Mouse (Mus musculus): Measurements from ENCODE around the gene 2010111I01Rik. TPM values are rescaled to one million over a fixed set of nuclear protein-coding genes. Genes with fewer than 3 reads are reported as not detected.

The 2010111I01Rik gene
- polyA plus RNA-seq, 1 experiment: 47.5 TPM

DNA sequence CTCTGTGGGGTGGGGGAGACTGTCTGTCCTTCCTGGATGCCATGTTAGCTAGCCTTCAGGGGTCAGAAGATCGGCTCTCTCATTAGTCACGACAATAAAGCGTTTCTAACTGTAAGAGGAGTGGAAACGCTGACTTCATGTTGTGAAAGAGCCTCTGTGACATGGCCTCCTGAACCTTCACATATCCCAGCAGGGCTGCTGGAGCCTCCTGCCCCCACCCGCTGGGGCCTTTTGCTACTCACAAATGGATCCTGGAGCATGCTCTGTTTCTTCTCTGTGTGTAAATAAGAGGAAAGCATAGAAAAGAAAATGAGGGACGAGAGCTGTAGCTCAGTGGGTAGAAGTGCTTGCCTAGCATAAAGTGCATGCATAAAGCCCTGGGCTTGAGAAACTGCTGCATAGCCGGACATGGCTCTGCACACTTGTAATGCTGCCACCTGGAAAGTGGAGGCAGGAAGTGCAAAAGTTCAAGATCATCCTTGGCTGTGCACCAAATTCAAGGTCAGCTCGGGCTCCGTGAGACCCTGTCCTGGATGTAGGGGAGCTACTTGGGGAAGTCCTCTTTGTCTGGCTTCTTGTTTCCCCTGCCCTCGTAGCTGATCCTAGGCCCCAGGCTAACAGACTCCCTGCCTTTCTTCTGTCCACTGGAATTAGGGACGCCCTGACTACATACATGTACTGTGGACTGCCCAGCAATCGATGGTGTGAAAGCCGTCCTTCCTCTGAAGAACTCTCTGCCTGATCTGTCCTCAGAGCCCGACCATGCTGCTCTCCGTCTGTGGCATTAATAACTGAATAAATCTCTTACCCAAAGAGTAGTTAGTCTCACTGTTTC, 329.9 kb downstream of the 2010111I01Rik start:
- Histone ChIP-seq H3K4me1 (ENCODE audit: control insufficient read depth, insufficient read depth, low read length) (no peaks in the 10 kb centered on the region), H3K4me3 (replicated peaks; ENCODE audit: control insufficient read depth, low read depth, low read length) (no peak overlapping the region), H3K27ac (ENCODE audit: control insufficient read depth, insufficient read depth, low read depth, low read length, poor library complexity) (no peak overlapping the region)
- WGBS: 60% methylated on average over 15 of the region's 15 CpGs
- TF ChIP-seq CTCF (IDR thresholded peaks at IDR 0.05; ENCODE audit: control insufficient read depth, insufficient read depth, low read length) (no peak), POLR2A (IDR thresholded peaks at IDR 0.05; ENCODE audit: borderline replicate concordance, control insufficient read depth, low read depth, low read length) (no peak)

- no peaks in the 10 kb centered on the region for H3K4me1 ChIP-seq (ENCODE audit: control insufficient read depth, insufficient read depth, low read length)
- WGBS: 88% methylated on average over 11 of the region's 11 CpGs
- H3K4me3 ChIP-seq (replicated peaks; ENCODE audit: control insufficient read depth, low read depth, low read length): no peak overlapping the region
- no peak overlapping the region for H3K27ac ChIP-seq (ENCODE audit: control insufficient read depth, insufficient read depth, low read depth, low read length, poor library complexity)
- TF ChIP-seq POLR2A (IDR thresholded peaks at IDR 0.05; ENCODE audit: borderline replicate concordance, control insufficient read depth, low read depth, low read length) (no peak), CTCF (IDR thresholded peaks at IDR 0.05; ENCODE audit: control insufficient read depth, insufficient read depth, low read length) (no peak)
Measured at GRCm38 (mm10) chr13:63296300-63296699, 331.6 kb downstream of the 2010111I01Rik start.

- TF ChIP-seq POLR2A (IDR thresholded peaks at IDR 0.05; ENCODE audit: borderline replicate concordance, control insufficient read depth, low read depth, low read length) (no peak), CTCF (IDR thresholded peaks at IDR 0.05; ENCODE audit: control insufficient read depth, insufficient read depth, low read length) (no peak)
- no peak overlapping the region for H3K4me3 ChIP-seq (replicated peaks; ENCODE audit: control insufficient read depth, low read depth, low read length)
- no peaks in the 10 kb centered on the region for H3K4me1 ChIP-seq (ENCODE audit: control insufficient read depth, insufficient read depth, low read length)
- 94% methylated on average over 2 of the region's 2 CpGs for WGBS
- no peak overlapping the region for H3K27ac ChIP-seq (ENCODE audit: control insufficient read depth, insufficient read depth, low read depth, low read length, poor library complexity)
Measured at GRCm38 (mm10) chr13:63297003-63297402, 332.3 kb downstream of the 2010111I01Rik start.

DNA sequence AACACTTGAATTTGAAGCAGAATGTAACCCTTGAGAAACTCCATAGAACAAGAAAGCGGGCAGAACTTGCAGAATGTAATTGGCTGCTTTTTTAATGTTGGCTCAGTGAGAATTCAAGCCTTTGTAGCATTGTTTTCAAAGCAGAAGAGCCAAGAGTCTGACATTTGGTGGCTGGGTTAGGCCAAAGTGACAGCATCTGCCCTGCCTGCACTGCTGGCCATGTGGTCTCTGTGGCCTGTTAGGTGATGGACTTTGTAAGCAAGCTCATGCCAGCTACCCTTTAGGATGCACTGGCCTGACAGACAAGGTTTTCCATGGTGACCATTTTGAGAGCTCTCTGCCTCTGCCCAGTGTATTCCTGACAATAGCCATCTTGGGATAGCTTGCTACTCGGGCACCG, 333.2 kb downstream of the 2010111I01Rik start:
- TF ChIP-seq CTCF (IDR thresholded peaks at IDR 0.05; ENCODE audit: control insufficient read depth, insufficient read depth, low read length) (no peak), POLR2A (IDR thresholded peaks at IDR 0.05; ENCODE audit: borderline replicate concordance, control insufficient read depth, low read depth, low read length) (no peak)
- Histone ChIP-seq H3K4me3 (replicated peaks; ENCODE audit: control insufficient read depth, low read depth, low read length) (no peak overlapping the region), H3K4me1 (ENCODE audit: control insufficient read depth, insufficient read depth, low read length) (no peaks in the 10 kb centered on the region), H3K27ac (ENCODE audit: control insufficient read depth, insufficient read depth, low read depth, low read length, poor library complexity) (no peak overlapping the region)
- WGBS: 93% methylated on average over 3 of the region's 3 CpGs

GRCm38 (mm10) chr13:63298931-63299330, 334.2 kb downstream of the 2010111I01Rik start:
- Histone ChIP-seq H3K4me1 (ENCODE audit: control insufficient read depth, insufficient read depth, low read length) (no peaks in the 10 kb centered on the region), H3K4me3 (replicated peaks; ENCODE audit: control insufficient read depth, low read depth, low read length) (no peak overlapping the region), H3K27ac (ENCODE audit: control insufficient read depth, insufficient read depth, low read depth, low read length, poor library complexity) (no peak overlapping the region)
- WGBS: 88% methylated on average over 5 of the region's 5 CpGs
- no peak for TF ChIP-seq POLR2A (IDR thresholded peaks at IDR 0.05; ENCODE audit: borderline replicate concordance, control insufficient read depth, low read depth, low read length)
- TF ChIP-seq CTCF (IDR thresholded peaks at IDR 0.05; ENCODE audit: control insufficient read depth, insufficient read depth, low read length): no peak

GRCm38 (mm10) chr13:63300929-63301328, 336.2 kb downstream of the 2010111I01Rik start:
- H3K4me1 ChIP-seq (ENCODE audit: control insufficient read depth, insufficient read depth, low read length): no peaks in the 10 kb centered on the region
- no peak overlapping the region for H3K4me3 ChIP-seq (replicated peaks; ENCODE audit: control insufficient read depth, low read depth, low read length)
- TF ChIP-seq POLR2A (IDR thresholded peaks at IDR 0.05; ENCODE audit: borderline replicate concordance, control insufficient read depth, low read depth, low read length) (no peak), CTCF (IDR thresholded peaks at IDR 0.05; ENCODE audit: control insufficient read depth, insufficient read depth, low read length) (no peak)
- 78% methylated on average over 7 of the region's 7 CpGs for WGBS
- H3K27ac ChIP-seq (ENCODE audit: control insufficient read depth, insufficient read depth, low read depth, low read length, poor library complexity): no peak overlapping the region

DNA sequence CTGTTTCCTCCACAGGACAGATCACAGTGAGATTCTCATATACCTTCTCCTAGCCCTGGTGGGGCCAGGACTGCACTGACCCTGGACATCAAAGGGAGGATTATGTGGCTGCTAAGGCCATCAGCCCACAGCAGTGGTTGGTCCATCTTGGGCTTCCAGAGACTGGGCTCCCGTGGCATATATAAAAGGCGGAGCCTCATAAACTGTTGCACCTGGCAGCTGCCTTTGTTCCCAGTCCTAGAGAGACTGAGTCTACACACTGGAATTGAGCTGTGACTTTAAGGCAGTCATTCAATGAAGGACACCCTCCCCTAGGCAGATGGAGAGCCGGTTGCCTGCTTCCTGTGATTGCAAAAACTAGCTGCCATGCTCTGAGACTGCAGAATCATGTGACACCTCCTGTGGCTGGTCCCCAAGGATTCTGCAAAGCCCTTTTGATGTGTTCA, 337.1 kb downstream of the 2010111I01Rik start:
- no peaks in the 10 kb centered on the region for H3K4me1 ChIP-seq (ENCODE audit: control insufficient read depth, insufficient read depth, low read length)
- TF ChIP-seq POLR2A (IDR thresholded peaks at IDR 0.05; ENCODE audit: borderline replicate concordance, control insufficient read depth, low read depth, low read length) (no peak), CTCF (IDR thresholded peaks at IDR 0.05; ENCODE audit: control insufficient read depth, insufficient read depth, low read length) (no peak)
- 56% methylated on average over 3 of the region's 3 CpGs for WGBS
- no peak overlapping the region for H3K4me3 ChIP-seq (replicated peaks; ENCODE audit: control insufficient read depth, low read depth, low read length)
- no peak overlapping the region for H3K27ac ChIP-seq (ENCODE audit: control insufficient read depth, insufficient read depth, low read depth, low read length, poor library complexity)

GRCm38 (mm10) chr13:63302381-63302780, 337.7 kb downstream of the 2010111I01Rik start:
- no peak overlapping the region for H3K27ac ChIP-seq (ENCODE audit: control insufficient read depth, insufficient read depth, low read depth, low read length, poor library complexity)
- WGBS: 83% methylated on average over 5 of the region's 5 CpGs
- TF ChIP-seq CTCF (IDR thresholded peaks at IDR 0.05; ENCODE audit: control insufficient read depth, insufficient read depth, low read length): no peak
- no peak for TF ChIP-seq POLR2A (IDR thresholded peaks at IDR 0.05; ENCODE audit: borderline replicate concordance, control insufficient read depth, low read depth, low read length)
- no peak overlapping the region for H3K4me3 ChIP-seq (replicated peaks; ENCODE audit: control insufficient read depth, low read depth, low read length)
- no peaks in the 10 kb centered on the region for H3K4me1 ChIP-seq (ENCODE audit: control insufficient read depth, insufficient read depth, low read length)
